Mouse (Mus musculus): ENCODE data around the gene Clec2e.
A peak's percentile ranks its signal among the peaks of the same experiment; 100 is the strongest.

The Clec2e gene

DNA sequence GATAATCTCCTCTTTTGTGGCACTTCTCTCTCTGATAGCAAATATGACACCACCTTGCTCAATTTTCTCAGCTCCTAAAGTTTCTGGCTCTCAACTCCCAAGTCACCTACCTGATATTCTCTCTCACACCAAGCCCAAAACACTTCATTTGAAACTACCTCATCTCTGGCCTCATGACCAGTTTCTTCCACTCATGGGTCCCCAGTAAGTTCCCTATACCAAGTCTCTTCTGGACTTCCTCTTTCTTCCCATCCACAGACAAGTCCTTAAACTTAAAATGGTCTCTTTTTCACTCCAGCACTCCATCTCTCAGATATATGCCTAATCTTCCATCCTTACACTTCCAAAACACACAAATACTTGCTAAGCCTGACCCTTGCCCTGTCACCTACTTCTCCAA is 42.7 kb downstream of the Clec2e start:
- no peak for DNase-seq (ENCODE audit: low spot score in 2 of 2)

DNA sequence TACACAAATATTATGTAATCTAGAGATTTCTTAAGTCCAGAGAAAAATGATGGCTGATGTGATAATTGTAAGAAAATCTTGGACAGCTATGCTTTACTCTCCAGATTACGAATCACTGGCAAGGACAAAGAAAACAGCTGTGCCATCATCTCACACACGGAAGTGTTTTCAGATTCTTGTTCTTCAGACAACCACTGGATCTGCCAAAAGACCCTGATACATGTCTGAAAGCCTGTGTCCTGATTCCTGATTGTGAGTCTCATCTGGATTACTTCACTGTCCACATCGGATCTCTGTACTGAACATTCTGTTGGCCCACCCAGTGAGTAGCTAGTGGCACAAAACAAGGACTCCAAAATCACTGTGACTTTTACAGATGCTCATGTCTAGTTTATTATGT is 44.5 kb downstream of the Clec2e start:
- no peak for DNase-seq (ENCODE audit: low spot score in 2 of 2)

DNA sequence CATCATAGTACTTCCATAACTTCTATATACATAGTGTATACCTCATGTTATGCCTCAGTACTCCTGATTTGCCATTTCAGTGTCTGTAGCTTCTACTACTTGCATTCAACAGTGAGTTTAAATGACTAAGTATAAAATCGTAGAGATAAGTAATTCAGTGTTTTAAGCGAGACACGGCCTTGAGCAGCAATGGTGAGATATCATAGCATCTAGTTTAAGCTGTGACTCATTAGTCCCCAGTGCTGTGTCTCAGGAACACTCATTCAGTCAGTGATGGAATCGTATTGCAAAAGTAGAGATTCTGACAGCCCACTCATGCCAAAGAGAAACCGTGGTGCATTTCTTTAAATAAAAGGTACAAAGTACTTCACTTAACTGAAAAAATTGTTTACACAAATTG is 49.0 kb downstream of the Clec2e start:
- DNase-seq (ENCODE audit: low spot score in 2 of 2) = no peak

- no peak for DNase-seq (ENCODE audit: low spot score in 2 of 2)
These were observed 49.6 kb downstream of the Clec2e start for GRCm38 (mm10) chr6:129051086-129051485.

- DNase-seq (ENCODE audit: low spot score in 2 of 2) = no peak
These were observed 51.0 kb downstream of the Clec2e start for GRCm38 (mm10) chr6:129049596-129050251.

DNA sequence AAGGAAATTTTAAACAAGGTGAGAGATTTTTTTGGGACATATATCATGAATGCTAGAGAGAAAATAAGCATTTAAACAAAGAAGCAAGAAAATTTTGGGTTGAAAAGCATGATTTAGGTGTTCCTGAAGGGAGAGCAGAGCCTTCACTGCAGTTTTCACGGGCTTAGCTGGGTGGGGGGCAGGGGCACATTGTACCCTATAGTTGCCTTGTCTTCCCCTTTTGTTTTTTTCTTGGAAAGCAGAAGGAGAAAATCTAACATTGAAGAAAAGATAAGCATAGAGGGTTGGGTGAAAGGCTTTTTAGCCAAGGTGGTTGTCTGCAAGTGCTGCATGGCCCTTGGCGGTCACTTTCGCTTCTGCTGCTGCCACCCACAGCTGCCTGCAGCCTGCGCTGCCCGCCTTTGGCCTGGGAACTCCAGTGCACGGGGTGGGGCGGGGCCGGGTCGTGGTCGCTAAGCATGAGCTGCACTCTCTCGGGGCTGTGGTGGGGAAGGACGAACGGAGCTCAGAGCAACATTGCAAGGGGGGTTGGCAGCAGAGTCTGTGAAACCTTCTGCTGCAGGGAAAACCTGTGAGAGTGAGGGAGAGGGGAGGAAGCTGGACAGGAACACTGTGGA is 51.7 kb downstream of the Clec2e start:
- peak; percentile 81 to 82 for DNase-seq (ENCODE audit: low spot score in 2 of 2)

DNA sequence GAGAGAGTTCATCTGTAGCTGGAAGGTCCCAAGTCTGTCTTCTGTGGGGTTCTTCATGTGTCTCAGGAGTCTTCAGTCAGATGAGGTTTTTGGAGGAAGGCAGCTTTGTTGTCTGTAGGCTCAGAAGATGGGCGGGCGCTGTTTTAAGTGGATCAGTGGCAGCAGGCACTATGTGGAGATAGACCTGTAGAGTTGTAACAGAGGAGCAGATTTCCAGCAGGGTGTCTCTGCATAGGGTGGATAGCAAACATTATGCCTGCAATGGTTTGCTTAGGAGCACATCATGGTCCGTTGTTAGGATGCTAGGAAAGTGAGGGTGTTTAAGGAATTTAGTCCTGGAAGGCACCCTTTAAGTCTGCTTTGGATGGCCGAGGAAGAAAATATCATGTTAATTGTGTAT is 52.3 kb downstream of the Clec2e start:
- no peak for DNase-seq (ENCODE audit: low spot score in 2 of 2)

- DNase-seq (ENCODE audit: low spot score in 2 of 2) = no peak
These were observed 55.1 kb downstream of the Clec2e start, which contains the start of gene Klrb1f for GRCm38 (mm10) chr6:129045601-129046000. Gene Klrb1f (plus strand): TSS chr6:129045901.

DNA sequence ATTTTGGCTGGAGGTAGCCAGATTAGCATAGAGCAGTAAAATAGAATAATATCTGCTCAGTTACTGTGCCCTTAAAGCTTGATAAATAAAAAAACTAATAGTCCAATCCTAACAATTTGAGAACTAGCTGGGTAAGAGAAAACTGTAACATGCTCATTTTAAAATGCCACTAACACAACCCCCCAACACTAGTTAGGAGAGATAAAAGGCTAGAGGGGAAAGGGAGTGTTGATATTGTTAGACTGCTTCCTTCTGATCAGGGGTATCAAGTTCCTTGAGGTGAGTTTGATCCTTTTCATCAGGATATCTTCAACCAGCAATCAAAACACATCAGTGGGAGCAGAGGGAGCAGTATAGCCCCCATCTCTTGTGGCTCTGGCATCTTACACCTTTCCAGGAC is 58.2 kb downstream of the Clec2e start:
- DNase-seq (ENCODE audit: low spot score in 2 of 2) = no peak
